Mouse (Mus musculus): Measurements from ENCODE around the gene Hhat. TPM values are rescaled to one million over a fixed set of nuclear protein-coding genes. Genes with fewer than 3 reads are reported as not detected.

The Hhat gene
- total and polyA plus RNA-seq, 2 experiments from 2014 or later: 2.5 to 3.4 TPM

- DNase-seq (ENCODE audit: low spot score): no peak
- H3K27me3 ChIP-seq (ENCODE audit: insufficient read depth, low read length): no peaks in the 10 kb centered on the region
- H3K27ac ChIP-seq (ENCODE audit: low read depth, low read length): no peak overlapping the region
- 0 out of 2 replicates have a peak, but pooled peaks cover 5% of the 10 kb centered on the region for H3K4me1 ChIP-seq (ENCODE audit: insufficient read depth, low read length)
- H3K9ac ChIP-seq (replicated peaks; ENCODE audit: low read length, poor library complexity, severe bottlenecking): no peak overlapping the region
- no peak for ATAC-seq (ENCODE audit: low FRiP score)
- no peak for TF ChIP-seq CTCF (IDR thresholded peaks at IDR 0.05)
- H3K4me3 ChIP-seq (ENCODE audit: low read depth, low read length): no peak overlapping the region
- no peak overlapping the region for H3K4me2 ChIP-seq (ENCODE audit: low read depth, low read length, poor library complexity, severe bottlenecking)
- H3K9me3 ChIP-seq (ENCODE audit: low read length): no peaks in the 10 kb centered on the region
- 91% methylated on average over 8 of the region's 8 CpGs for WGBS
- no peaks in the 10 kb centered on the region for H3K36me3 ChIP-seq (ENCODE audit: insufficient read depth, low read length)
These were observed 164.1 kb downstream of the Hhat start for GRCm38 (mm10) chr1:192606876-192607275.

- Histone ChIP-seq H3K4me2 (ENCODE audit: low read depth, low read length, poor library complexity, severe bottlenecking) (no peak overlapping the region), H3K9ac (replicated peaks; ENCODE audit: low read length, poor library complexity, severe bottlenecking) (no peak overlapping the region), H3K4me3 (ENCODE audit: low read depth, low read length) (no peak overlapping the region), H3K36me3 (ENCODE audit: insufficient read depth, low read length) (no peaks in the 10 kb centered on the region), H3K27me3 (ENCODE audit: insufficient read depth, low read length) (no peaks in the 10 kb centered on the region), H3K4me1 (ENCODE audit: insufficient read depth, low read length) (0 out of 2 replicates have a peak, but pooled peaks cover 5% of the 10 kb centered on the region), H3K27ac (ENCODE audit: low read depth, low read length) (no peak overlapping the region), H3K9me3 (ENCODE audit: low read length) (no peaks in the 10 kb centered on the region)
- no peak for TF ChIP-seq CTCF (IDR thresholded peaks at IDR 0.05)
- ATAC-seq (ENCODE audit: low FRiP score) (no peak), DNase-seq (ENCODE audit: low spot score) (peak; percentile 16)
- 53% methylated on average over 5 of the region's 5 CpGs for WGBS
These were observed 166.6 kb downstream of the Hhat start for GRCm38 (mm10) chr1:192604413-192604812.

GRCm38 (mm10) chr1:192603556-192603955, 167.5 kb downstream of the Hhat start:
- 55% methylated on average over 7 of the region's 7 CpGs for WGBS
- Histone ChIP-seq H3K4me2 (ENCODE audit: low read depth, low read length, poor library complexity, severe bottlenecking) (no peak overlapping the region), H3K27ac (ENCODE audit: low read depth, low read length) (no peak overlapping the region), H3K36me3 (ENCODE audit: insufficient read depth, low read length) (no peaks in the 10 kb centered on the region), H3K4me1 (ENCODE audit: insufficient read depth, low read length) (0 out of 2 replicates have a peak, but pooled peaks cover 5% of the 10 kb centered on the region), H3K9ac (replicated peaks; ENCODE audit: low read length, poor library complexity, severe bottlenecking) (no peak overlapping the region), H3K9me3 (ENCODE audit: low read length) (no peaks in the 10 kb centered on the region), H3K27me3 (ENCODE audit: insufficient read depth, low read length) (no peaks in the 10 kb centered on the region), H3K4me3 (ENCODE audit: low read depth, low read length) (no peak overlapping the region)
- ATAC-seq (ENCODE audit: low FRiP score): no peak
- DNase-seq (ENCODE audit: low spot score): no peak
- TF ChIP-seq CTCF (IDR thresholded peaks at IDR 0.05): no peak

- H3K27ac ChIP-seq (ENCODE audit: low read depth, low read length): no peak overlapping the region
- ATAC-seq (ENCODE audit: low FRiP score) (no peak), DNase-seq (ENCODE audit: low spot score) (no peak)
- no peak for TF ChIP-seq CTCF (IDR thresholded peaks at IDR 0.05)
- H3K9ac ChIP-seq (replicated peaks; ENCODE audit: low read length, poor library complexity, severe bottlenecking): no peak overlapping the region
- H3K9me3 ChIP-seq (ENCODE audit: low read length): no peaks in the 10 kb centered on the region
- no peak overlapping the region for H3K4me3 ChIP-seq (ENCODE audit: low read depth, low read length)
- no peak overlapping the region for H3K4me2 ChIP-seq (ENCODE audit: low read depth, low read length, poor library complexity, severe bottlenecking)
- WGBS: 92% methylated on average over 3 of the region's 3 CpGs
- H3K36me3 ChIP-seq (ENCODE audit: insufficient read depth, low read length): no peaks in the 10 kb centered on the region
- no peaks in the 10 kb centered on the region for H3K27me3 ChIP-seq (ENCODE audit: insufficient read depth, low read length)
- H3K4me1 ChIP-seq (ENCODE audit: insufficient read depth, low read length): 0 out of 2 replicates have a peak, but pooled peaks cover 5% of the 10 kb centered on the region
These were observed 169.8 kb downstream of the Hhat start for GRCm38 (mm10) chr1:192601206-192601605.

- H3K36me3 ChIP-seq (ENCODE audit: insufficient read depth, low read length): no peaks in the 10 kb centered on the region
- no peak overlapping the region for H3K9ac ChIP-seq (replicated peaks; ENCODE audit: low read length, poor library complexity, severe bottlenecking)
- H3K9me3 ChIP-seq (ENCODE audit: low read length): no peaks in the 10 kb centered on the region
- ATAC-seq (ENCODE audit: low FRiP score): no peak
- 0 out of 2 replicates have a peak, but pooled peaks cover 5% of the 10 kb centered on the region for H3K4me1 ChIP-seq (ENCODE audit: insufficient read depth, low read length)
- TF ChIP-seq CTCF (IDR thresholded peaks at IDR 0.05): no peak
- no peak for DNase-seq (ENCODE audit: low spot score)
- no peak overlapping the region for H3K4me3 ChIP-seq (ENCODE audit: low read depth, low read length)
- 94% methylated on average over 7 of the region's 7 CpGs for WGBS
- H3K4me2 ChIP-seq (ENCODE audit: low read depth, low read length, poor library complexity, severe bottlenecking): no peak overlapping the region
- H3K27me3 ChIP-seq (ENCODE audit: insufficient read depth, low read length): no peaks in the 10 kb centered on the region
- no peak overlapping the region for H3K27ac ChIP-seq (ENCODE audit: low read depth, low read length)
These were observed 171.3 kb downstream of the Hhat start for GRCm38 (mm10) chr1:192599746-192600145.

- DNase-seq (ENCODE audit: low spot score) (peak; percentile 87), ATAC-seq (ENCODE audit: low FRiP score) (peak; percentile 71)
- 36% methylated on average over 2 of the region's 2 CpGs for WGBS
- peak; percentile 88 for TF ChIP-seq CTCF (IDR thresholded peaks at IDR 0.05)
- Histone ChIP-seq H3K36me3 (ENCODE audit: insufficient read depth, low read length) (no peaks in the 10 kb centered on the region), H3K4me1 (ENCODE audit: insufficient read depth, low read length) (no peaks in the 10 kb centered on the region), H3K27me3 (ENCODE audit: insufficient read depth, low read length) (no peaks in the 10 kb centered on the region), H3K4me3 (ENCODE audit: low read depth, low read length) (no peak overlapping the region), H3K4me2 (ENCODE audit: low read depth, low read length, poor library complexity, severe bottlenecking) (no peak overlapping the region), H3K27ac (ENCODE audit: low read depth, low read length) (no peak overlapping the region), H3K9me3 (ENCODE audit: low read length) (no peaks in the 10 kb centered on the region), H3K9ac (replicated peaks; ENCODE audit: low read length, poor library complexity, severe bottlenecking) (no peak overlapping the region)
These were observed 172.6 kb downstream of the Hhat start for GRCm38 (mm10) chr1:192598380-192598779.
